Mouse (Mus musculus) left cerebral cortex, postnatal 10 days (tissue): ENCODE measurements around the gene Ankrd1. TPM values are rescaled to one million over a fixed set of nuclear protein-coding genes. Genes with fewer than 3 reads are reported as not detected.
A peak's percentile ranks its signal among the peaks of the same experiment; 100 is the strongest.

Experiments used
- DNase-seq, 2 experiments: peaks; one replicate each; pipeline ENCODE4 v3.0.0; 2021 to 2022; ENCODE audit warnings: low spot score in 2 of 2, mixed read lengths in 1 of 2; ENCODE audit errors: extremely low spot score in 1 of 2
- intact Hi-C: fragments of 180-260 bp; cut with DNase I; formaldehyde crosslinking; loops from one replicate; pipeline ENCODE4 v1.15.1; 2025
- total RNA-seq, 2 experiments: library from RNA; stranded (reverse); gene quantifications; 2 replicates each; pipeline ENCODE4 v1.2.3; 2021

Ankrd1 gene
- total RNA-seq: under 1 TPM in 1 of 2 experiments, not detected in 1; 0.17 TPM

GRCm38 (mm10) chr19:36119783-36120471, at the start of gene Ankrd1:
TSS of gene Ankrd1 (minus strand) at chr19:36120099.
- DNase-seq: no peak
- intact Hi-C loops: no loop called here

GRCm38 (mm10) chr19:36169101-36169500, 49.2 kb upstream of the Ankrd1 start:
- intact Hi-C loops: no loop called here
- DNase-seq: no peak

GRCm38 (mm10) chr19:36168121-36168520, 48.2 kb upstream of the Ankrd1 start:
- intact Hi-C loops: no loop called here
- DNase-seq: no peak

GRCm38 (mm10) chr19:36167291-36167896, 47.5 kb upstream of the Ankrd1 start:
- no peak for DNase-seq
- intact Hi-C loops: no loop called here

GRCm38 (mm10) chr19:36166401-36167160, 46.7 kb upstream of the Ankrd1 start:
- DNase-seq: no peak
- intact Hi-C loops: no loop called here

- intact Hi-C loops: no loop called here
- DNase-seq: no peak
Observed at GRCm38 (mm10) chr19:36165351-36165750, 45.5 kb upstream of the Ankrd1 start.

GRCm38 (mm10) chr19:36150241-36151007, 30.5 kb upstream of the Ankrd1 start:
- intact Hi-C loops: no loop called here
- DNase-seq: peak; percentile 26 to 29

- no peak for DNase-seq
- intact Hi-C loops: no loop called here
Observed at GRCm38 (mm10) chr19:36148578-36148977, 28.7 kb upstream of the Ankrd1 start.

- intact Hi-C loops: no loop called here
- no peak for DNase-seq
Observed at GRCm38 (mm10) chr19:36143571-36143970, 23.7 kb upstream of the Ankrd1 start.

GRCm38 (mm10) chr19:36133731-36134130, 13.8 kb upstream of the Ankrd1 start:
- no peak for DNase-seq
- intact Hi-C loops: no loop called here

- intact Hi-C loops: no loop called here
- no peak for DNase-seq
Observed at GRCm38 (mm10) chr19:36133064-36133463, 13.2 kb upstream of the Ankrd1 start.

- intact Hi-C loops: no loop called here
- no peak for DNase-seq
Observed at GRCm38 (mm10) chr19:36131990-36132389, 12.1 kb upstream of the Ankrd1 start.

GRCm38 (mm10) chr19:36130181-36130580, 10.3 kb upstream of the Ankrd1 start:
- DNase-seq: no peak
- intact Hi-C loops: no loop called here

GRCm38 (mm10) chr19:36129643-36130042, 9.7 kb upstream of the Ankrd1 start:
- intact Hi-C loops: no loop called here

GRCm38 (mm10) chr19:36129213-36129612, 9.3 kb upstream of the Ankrd1 start:
- DNase-seq: no peak
- intact Hi-C loops: no loop called here

More at GRCm38 (mm10) chr19:36129643-36130042, 9.7 kb upstream of the Ankrd1 start:
- no peak for DNase-seq

GRCm38 (mm10) chr19:36128440-36128839, 8.5 kb upstream of the Ankrd1 start:
- intact Hi-C loops: no loop called here
- DNase-seq: no peak

GRCm38 (mm10) chr19:36124203-36124602, 4.3 kb upstream of the Ankrd1 start:
- intact Hi-C loops: no loop called here
- no peak for DNase-seq

GRCm38 (mm10) chr19:36119219-36119618, 680 bp downstream of the Ankrd1 start:
- no peak for DNase-seq
- intact Hi-C loops: no loop called here

- no peak for DNase-seq
Observed at GRCm38 (mm10) chr19:36116185-36116584, 3.7 kb downstream of the Ankrd1 start.

More at GRCm38 (mm10) chr19:36116185-36116584, 3.7 kb downstream of the Ankrd1 start:
- intact Hi-C loops: no loop called here
